Mouse (Mus musculus): ENCODE measurements around the gene Uri1. TPM values are rescaled to one million over a fixed set of nuclear protein-coding genes. Genes with fewer than 3 reads are reported as not detected.

The Uri1 gene
- 33.0 to 43.1 TPM (median 33.9 TPM) in 4 replicates for total RNA-seq (2023)

GRCm38 (mm10) chr7:38023451-38023850 lies at the start of gene Uri1:
Gene Uri1 (minus strand): TSS chr7:38023551.

Other genes with a start within 250 kb of the Uri1 start
- 0.21 to 0.47 TPM (median 0.31 TPM) in 4 replicates for gene Zfp536, start 249.9 kb downstream of the Uri1 start, total RNA-seq (2023)
- 1.7 to 2.7 TPM (median 2.4 TPM) in 4 replicates for gene Ccne1, start 84.0 kb upstream of the Uri1 start, total RNA-seq (2023)
- 9.3 to 12.8 TPM (median 11.1 TPM) in 4 replicates for gene 1600014C10Rik, start 159.7 kb upstream of the Uri1 start, total RNA-seq (2023)
- 0.09 to 0.27 TPM in 2 of 4 replicates, not detected in the others for gene Plekhf1, start 204.5 kb upstream of the Uri1 start, total RNA-seq (2023)
- 75.1 to 92.3 TPM (median 84.3 TPM) in 4 replicates for gene Pop4, start 247.9 kb upstream of the Uri1 start, total RNA-seq (2023)